Mouse (Mus musculus) spleen, adult 10 weeks (tissue): ENCODE data around the gene Cdk5. TPM values are rescaled to one million over a fixed set of nuclear protein-coding genes. Genes with fewer than 3 reads are reported as not detected.

Source experiments
- polyA plus RNA-seq: library from polyadenylated mRNA; stranded (reverse); fragments of 350-450 nt; fragmentation: Illumina TruSeq; extraction: RNeasy Lipid Tissue Mini Kit (QIAGEN cat#74804); gene quantifications from one replicate; pipeline ENCODE4 v1.2.3, GENCODE M21; 2015; ENCODE audit warnings: low replicate concordance; ENCODE audit not compliant: insufficient read depth

Gene Cdk5
- polyA plus RNA-seq: 25.2 TPM

GRCm38 (mm10) chr5:24423129-24424003 lies at the start of gene Cdk5, which contains the start of gene Slc4a2:
Gene Cdk5 (minus strand): TSS chr5:24423530.
Gene Slc4a2 (plus strand): TSS chr5:24423837.

DNA sequence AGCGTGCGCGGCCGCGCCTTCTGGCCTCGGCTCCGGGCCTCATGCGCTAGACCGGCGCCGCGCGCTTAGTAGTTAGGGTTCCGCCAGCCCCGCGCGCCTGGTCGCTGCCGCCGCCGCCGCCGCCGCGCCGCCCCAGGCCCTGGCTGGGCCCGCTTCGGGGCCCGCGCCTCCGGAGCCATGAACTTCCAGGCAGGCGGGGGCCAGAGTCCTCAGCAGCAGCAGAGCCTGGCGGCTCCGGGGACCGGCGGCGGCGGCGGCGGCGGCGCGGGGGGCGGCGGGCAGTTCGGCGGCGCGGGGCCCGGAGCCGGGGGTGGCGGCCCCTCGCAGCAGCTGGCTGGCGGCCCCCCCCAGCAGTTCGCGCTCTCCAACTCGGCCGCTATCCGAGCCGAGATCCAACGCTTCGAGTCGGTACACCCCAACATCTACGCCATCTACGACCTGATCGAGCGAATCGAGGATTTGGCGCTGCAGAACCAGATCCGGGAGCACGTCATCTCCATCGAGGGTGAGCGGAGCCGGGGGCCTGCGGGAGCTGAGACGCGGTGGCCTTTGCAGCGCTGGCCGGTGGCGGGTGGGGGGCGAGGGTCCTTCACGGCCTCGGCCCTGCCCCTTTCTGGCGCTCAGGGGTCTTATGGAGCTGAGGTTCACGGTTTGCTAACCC lies 28.8 kb upstream of the Cdk5 start, which contains the start of gene Agap3:
Agap3 (plus strand) TSS at position 148 of the 661 bp plus-strand sequence.

DNA sequence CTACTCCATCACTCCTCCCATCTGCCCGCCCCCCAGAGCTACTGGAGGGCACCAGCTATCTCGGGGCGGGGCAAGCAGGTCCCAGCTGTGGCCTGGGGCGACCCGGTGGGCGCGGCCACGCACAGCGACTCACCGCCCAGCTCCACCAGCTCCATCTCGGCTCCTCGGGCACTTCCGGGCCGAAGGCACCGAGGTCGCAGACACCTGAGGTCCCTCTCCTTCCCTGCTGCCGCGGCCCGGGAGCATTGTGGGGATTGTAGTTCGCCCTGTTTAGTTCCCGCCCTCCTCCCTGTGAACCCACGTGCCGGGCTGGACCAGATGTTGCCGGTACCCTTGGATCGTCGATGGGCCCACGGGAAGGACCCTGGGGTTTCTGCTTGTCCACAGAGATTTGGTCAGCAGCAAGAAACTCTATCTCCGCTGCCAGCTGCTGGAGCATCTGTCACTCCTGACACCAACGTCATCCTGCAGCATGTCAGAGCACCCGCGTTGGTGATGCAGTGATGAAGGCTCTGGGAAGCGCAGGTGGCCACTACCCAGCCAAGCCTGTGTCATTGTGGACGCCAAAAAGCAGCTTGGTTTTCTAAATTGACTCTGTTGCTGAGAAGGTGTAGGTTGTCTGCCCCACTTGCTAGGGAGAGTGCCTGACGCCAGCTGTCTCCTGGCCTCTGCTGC lies 24.4 kb upstream of the Cdk5 start, which contains the start of gene Tmub1:
Tmub1 (minus strand) TSS at position 231 of the 675 bp plus-strand sequence.

DNA sequence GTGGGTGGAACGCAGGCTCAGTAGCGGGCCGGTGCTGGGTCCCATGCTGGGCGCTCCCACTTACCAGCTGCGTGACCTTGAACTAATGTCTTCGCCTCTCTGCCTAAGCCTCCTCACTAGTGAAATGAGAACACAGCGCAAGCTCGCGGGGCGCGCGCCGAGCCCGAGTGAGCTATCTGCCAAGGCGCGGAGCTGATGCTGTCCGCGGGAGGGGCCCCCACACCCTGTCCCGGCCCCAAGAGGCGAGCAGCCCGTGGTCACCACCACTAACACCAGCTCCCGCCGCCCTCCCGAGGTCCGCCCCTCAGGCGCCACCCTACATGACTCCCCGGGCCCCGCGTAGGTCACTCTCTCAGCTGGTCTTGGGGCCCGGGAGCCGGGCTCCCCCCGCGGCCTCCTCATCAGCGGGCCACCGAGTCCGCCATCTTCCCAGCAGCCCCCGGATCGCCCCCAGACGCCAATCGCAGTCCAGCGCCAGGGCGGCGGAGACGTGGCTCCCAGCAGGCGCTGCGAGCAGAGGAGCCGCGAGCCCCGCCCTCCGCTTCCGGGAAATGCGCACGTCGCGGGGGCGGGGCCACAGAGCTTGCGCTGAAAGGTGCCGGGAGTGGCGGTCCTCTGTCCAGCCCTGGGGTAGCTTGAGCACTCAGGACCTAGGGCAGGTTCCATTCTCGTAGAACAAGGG lies 21.6 kb upstream of the Cdk5 start, which contains the start of gene Fastk:
Fastk (minus strand) TSS at position 542 of the 682 bp plus-strand sequence.

GRCm38 (mm10) chr5:24413042-24413693 lies 10.2 kb downstream of the Cdk5 start, which contains the start of gene Asic3:
Gene Asic3 (plus strand): TSS chr5:24413392.

GRCm38 (mm10) chr5:24393392-24393997 lies 29.8 kb downstream of the Cdk5 start, which contains the start of gene Abcb8:
Gene Abcb8 (plus strand): TSS chr5:24393663.

GRCm38 (mm10) chr5:24391864-24392263 lies 31.5 kb downstream of the Cdk5 start, which contains the start of gene Atg9b:
Gene Atg9b (minus strand): TSS chr5:24392143.

Other genes with a start within 250 kb of the Cdk5 start
- 0.37 TPM for gene Kcnh2, start 71.9 kb downstream of the Cdk5 start, polyA plus RNA-seq
- gene Nos3, start 58.7 kb downstream of the Cdk5 start, polyA plus RNA-seq: 1.1 TPM
- gene Atg9b, start 31.4 kb downstream of the Cdk5 start, polyA plus RNA-seq: 0.62 TPM
- gene Abcb8, start 29.9 kb downstream of the Cdk5 start, polyA plus RNA-seq: 6.2 TPM
- gene Asic3, start 10.1 kb downstream of the Cdk5 start, polyA plus RNA-seq: not detected
- gene Slc4a2, start 307 bp upstream of the Cdk5 start, polyA plus RNA-seq: 19.8 TPM
- gene Fastk, start 21.8 kb upstream of the Cdk5 start, polyA plus RNA-seq: 28.1 TPM
- gene Tmub1, start 24.3 kb upstream of the Cdk5 start, polyA plus RNA-seq: 4.7 TPM
- gene Agap3, start 28.6 kb upstream of the Cdk5 start, polyA plus RNA-seq: 12.0 TPM
- not detected for gene Gbx1, start 103.7 kb upstream of the Cdk5 start, polyA plus RNA-seq
- gene Asb10, start 117.4 kb upstream of the Cdk5 start, polyA plus RNA-seq: not detected
- gene 4931409K22Rik, start 133.3 kb upstream of the Cdk5 start, polyA plus RNA-seq: not detected
- 36.5 TPM for gene Abcf2, start 153.9 kb upstream of the Cdk5 start, polyA plus RNA-seq
- gene Chpf2, start 163.2 kb upstream of the Cdk5 start, polyA plus RNA-seq: 9.1 TPM
- gene Smarcd3, start 200.9 kb upstream of the Cdk5 start, polyA plus RNA-seq: 2.1 TPM